Comparison of ENCODE assay signal across 21 mouse cellular contexts in the genomic region with DNA sequence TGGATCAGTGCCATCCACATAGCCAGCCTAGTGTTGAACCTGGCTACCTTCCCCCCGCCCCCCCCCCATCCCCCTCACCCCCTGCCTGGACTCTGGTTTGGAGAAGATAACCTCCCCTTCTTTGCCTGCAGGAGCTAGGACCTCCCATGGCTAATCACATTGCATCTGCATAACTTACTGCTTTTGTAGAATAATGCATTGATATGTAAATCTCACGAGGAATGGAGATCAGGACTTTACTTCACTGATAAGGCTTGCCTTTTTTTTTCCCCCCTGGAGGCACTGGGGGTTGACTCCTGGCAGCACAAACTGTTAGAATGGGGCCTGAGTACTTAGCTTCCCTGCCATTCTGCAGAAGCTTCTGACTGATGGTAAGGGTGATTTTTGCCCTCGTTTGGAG. TPM values are rescaled to one million over a fixed set of nuclear protein-coding genes. Genes with fewer than 3 reads are reported as not detected.
DNase-seq lines count a peak whose midpoint lies in the region; ATAC-seq and TF ChIP-seq lines count a peak whose summit lies in the region.
"Had no signal": no experiment of that assay in that cellular context is flagged by ENCODE, and none has a peak within 500 bp of the region (broad histone marks: within the 10 kb centered on the region; RNA-seq: fewer than 3 reads in every experiment).

No protein-coding gene starts in this region.

- H3K27me3 ChIP-seq in forebrain, embryonic 16.5 days (replicated peaks; ENCODE audit: control insufficient read depth, insufficient read depth, low read length), result no peaks in the 10 kb centered on the region
- no peaks in the 10 kb centered on the region for H3K27me3 ChIP-seq in forebrain, postnatal 0 days (ENCODE audit: insufficient read depth, low read length)
- no peaks in the 10 kb centered on the region for H3K27me3 ChIP-seq in midbrain, embryonic 11.5 days (ENCODE audit: control insufficient read depth, insufficient read depth, low read length)
- no peaks in the 10 kb centered on the region for H3K27me3 ChIP-seq in midbrain, embryonic 15.5 days (replicated peaks)
- H3K27me3 ChIP-seq in liver, embryonic 16.5 days (ENCODE audit: control insufficient read depth, insufficient read depth, low read depth, low read length), result no peaks in the 10 kb centered on the region
- H3K27me3 ChIP-seq: CH12.LX; limb, embryonic 15.5 days; megakaryocyte, embryonic 14.5 days had no signal

- no peak for DNase-seq in forebrain, postnatal 0 days
- DNase-seq in midbrain, embryonic 11.5 days (ENCODE audit: low spot score, missing footprints), result no peak
- DNase-seq in R1 (ENCODE audit: low read depth, low spot score), result peak; percentile 96
- no peak for DNase-seq in right cerebral cortex, postnatal 25 days
- no peak for DNase-seq in gastrocnemius, adult 18-20 months (ENCODE audit: low spot score)
- DNase-seq: adrenal gland, adult 2 months; cerebellum, adult 11 months; cerebellum, postnatal 36 days; gastrocnemius, postnatal 14 days; heart, postnatal 14 days; layer of hippocampus, postnatal 36 days; thymus, postnatal 14 days had no signal

- H3K4me2 ChIP-seq in forebrain, embryonic 16.5 days (ENCODE audit: low read length), result no peak overlapping the region
- H3K4me2 ChIP-seq in forebrain, postnatal 0 days (ENCODE audit: low read depth), result no peak overlapping the region
- H3K4me2 ChIP-seq in midbrain, embryonic 11.5 days, result no peak overlapping the region
- no peak overlapping the region for H3K4me2 ChIP-seq in midbrain, embryonic 15.5 days
- no peak overlapping the region for H3K4me2 ChIP-seq in liver, embryonic 16.5 days (ENCODE audit: low read depth, low read length)
- H3K4me2 ChIP-seq: limb, embryonic 15.5 days had no signal

- peaks cover 16% of the 10 kb centered on the region for H3K4me1 ChIP-seq in forebrain, embryonic 16.5 days (replicated peaks; ENCODE audit: control insufficient read depth, insufficient read depth, low read length)
- peaks cover 3% of the 10 kb centered on the region for H3K4me1 ChIP-seq in forebrain, postnatal 0 days (ENCODE audit: insufficient read depth)
- H3K4me1 ChIP-seq in midbrain, embryonic 11.5 days (ENCODE audit: control insufficient read depth, insufficient read depth, low read length), result peaks cover 11% of the 10 kb centered on the region
- peaks cover 10% of the 10 kb centered on the region for H3K4me1 ChIP-seq in midbrain, embryonic 15.5 days
- peaks cover 31% of the 10 kb centered on the region for H3K4me1 ChIP-seq in liver, embryonic 16.5 days (ENCODE audit: control insufficient read depth, low read depth, low read length)

- TF ChIP-seq CTCF in forebrain, postnatal 0 days (IDR thresholded peaks at IDR 0.05; ENCODE audit: low read depth), result no peak

- no peak overlapping the region for H3K4me3 ChIP-seq in forebrain, embryonic 16.5 days (replicated peaks; ENCODE audit: low read length)
- H3K4me3 ChIP-seq in forebrain, postnatal 0 days (ENCODE audit: low read depth, low read length), result no peak overlapping the region
- no peak overlapping the region for H3K4me3 ChIP-seq in midbrain, embryonic 11.5 days (ENCODE audit: low read depth, low read length)
- no peak overlapping the region for H3K4me3 ChIP-seq in midbrain, embryonic 15.5 days
- no peak overlapping the region for H3K4me3 ChIP-seq in liver, embryonic 16.5 days (ENCODE audit: low read depth, low read length)
- H3K4me3 ChIP-seq: erythroblast, embryonic 14.5 days; limb, embryonic 15.5 days; megakaryocyte, embryonic 14.5 days had no signal

- H3K27ac ChIP-seq in forebrain, embryonic 16.5 days (ENCODE audit: low read length), result no peak overlapping the region; the same call in 1 of the 2 replicates
- H3K27ac ChIP-seq in forebrain, postnatal 0 days (ENCODE audit: low read depth, low read length), result no peak overlapping the region
- H3K27ac ChIP-seq in midbrain, embryonic 11.5 days (ENCODE audit: low read depth, low read length), result no peak overlapping the region
- H3K27ac ChIP-seq in midbrain, embryonic 15.5 days, result no peak overlapping the region
- no peak overlapping the region for H3K27ac ChIP-seq in liver, embryonic 16.5 days (ENCODE audit: low read length)
- H3K27ac ChIP-seq: limb, embryonic 15.5 days had no signal

- peak; percentile 67; the same call in 1 of the 2 replicates for ATAC-seq in forebrain, embryonic 16.5 days
- no peak for ATAC-seq in forebrain, postnatal 0 days
- peak; percentile 52; the same call in 1 of the 2 replicates for ATAC-seq in midbrain, embryonic 11.5 days (ENCODE audit: low FRiP score)
- no peak for ATAC-seq in midbrain, embryonic 15.5 days (replicated peaks)
- peak; percentile 35; the same call in 1 of the 2 replicates for ATAC-seq in liver, embryonic 16.5 days (ENCODE audit: low read depth)
- ATAC-seq: inflammation-experienced regulatory T-cells, adult 6 months; lung, postnatal 0 days had no signal

- 2% methylated on average over 3 of the region's 3 CpGs for WGBS in forebrain, embryonic 16.5 days
- 5% methylated on average over 3 of the region's 3 CpGs for WGBS in forebrain, postnatal 0 days
- 2% methylated on average over 3 of the region's 3 CpGs for WGBS in midbrain, embryonic 11.5 days
- 3% methylated on average over 3 of the region's 3 CpGs for WGBS in midbrain, embryonic 15.5 days
- WGBS in liver, embryonic 16.5 days (ENCODE audit: insufficient replicate concordance), result 17% methylated on average over 3 of the region's 3 CpGs

- H3K9me3 ChIP-seq in forebrain, embryonic 16.5 days (ENCODE audit: control insufficient read depth, low read length), result no peaks in the 10 kb centered on the region
- no peaks in the 10 kb centered on the region for H3K9me3 ChIP-seq in forebrain, postnatal 0 days (ENCODE audit: low read length)
- H3K9me3 ChIP-seq in midbrain, embryonic 11.5 days (ENCODE audit: control insufficient read depth, low read length), result no peaks in the 10 kb centered on the region
- no peaks in the 10 kb centered on the region for H3K9me3 ChIP-seq in midbrain, embryonic 15.5 days
- H3K9me3 ChIP-seq in liver, embryonic 16.5 days (replicated peaks; ENCODE audit: control insufficient read depth, low read length), result no peaks in the 10 kb centered on the region
- H3K9me3 ChIP-seq: limb, embryonic 15.5 days; megakaryocyte, embryonic 14.5 days had no signal

- H3K9ac ChIP-seq in forebrain, embryonic 16.5 days (replicated peaks; ENCODE audit: low read depth, low read length), result no peak overlapping the region
- H3K9ac ChIP-seq in forebrain, postnatal 0 days, result no peak overlapping the region
- H3K9ac ChIP-seq in midbrain, embryonic 11.5 days (ENCODE audit: low read length), result no peak overlapping the region
- no peak overlapping the region for H3K9ac ChIP-seq in midbrain, embryonic 15.5 days
- no peak overlapping the region for H3K9ac ChIP-seq in liver, embryonic 16.5 days (ENCODE audit: low read depth, low read length)
- H3K9ac ChIP-seq: limb, embryonic 15.5 days had no signal

- no peaks in the 10 kb centered on the region for H3K36me3 ChIP-seq in forebrain, embryonic 16.5 days (ENCODE audit: control insufficient read depth, insufficient read depth)
- no peaks in the 10 kb centered on the region for H3K36me3 ChIP-seq in forebrain, postnatal 0 days (ENCODE audit: insufficient read depth)
- no peaks in the 10 kb centered on the region for H3K36me3 ChIP-seq in midbrain, embryonic 11.5 days (ENCODE audit: control insufficient read depth, insufficient read depth, low read length)
- no peaks in the 10 kb centered on the region for H3K36me3 ChIP-seq in midbrain, embryonic 15.5 days (replicated peaks)
- H3K36me3 ChIP-seq in liver, embryonic 16.5 days (ENCODE audit: control insufficient read depth, insufficient read depth), result no peaks in the 10 kb centered on the region
- H3K36me3 ChIP-seq: limb, embryonic 15.5 days had no signal

RNA-seq across cellular contexts. Expression of a gene that starts 36.0 kb away (rescaled TPM):
- 19.5 and 23.2 TPM in 2 replicates for polyA plus RNA-seq in forebrain, embryonic 16.5 days (2015; fragmentation: Nextera tagmentation; extraction: Ambion mirVana)
- 74.2 and 83.8 TPM in 2 replicates for total RNA-seq in forebrain, postnatal 0 days (2014; rRNA removed)
- polyA plus RNA-seq in forebrain, postnatal 0 days (2015; fragmentation: Nextera tagmentation; extraction: Ambion mirVana), result 11.2 and 13.1 TPM in 2 replicates
- 2.9 and 3.5 TPM in 2 replicates for polyA plus RNA-seq in midbrain, embryonic 11.5 days (2014; fragmentation: Nextera tagmentation; extraction: Ambion mirVana)
- 6.3 and 6.6 TPM in 2 replicates for polyA plus RNA-seq in midbrain, embryonic 15.5 days (2015; fragmentation: Nextera tagmentation; extraction: Ambion mirVana)
- polyA plus RNA-seq in liver, embryonic 16.5 days (2015; fragmentation: Nextera tagmentation; extraction: Ambion mirVana), result 1.8 and 2.1 TPM in 2 replicates
- 10 to 100 TPM; 13.1 to 16.3 TPM for total RNA-seq in gastrocnemius, adult 18-20 months (2021)

Comparison
In these comparisons a context has a peak if more than half of its experiments do, and no peak if none do; other contexts are left out.
1. ATAC-seq: peak in forebrain, embryonic 16.5 days (single experiment), midbrain, embryonic 11.5 days (single experiment) and liver, embryonic 16.5 days (single experiment); none in forebrain, postnatal 0 days (single experiment) and midbrain, embryonic 15.5 days (single experiment).